Mouse (Mus musculus): Measurements from ENCODE around the gene Anks1.

- TF ChIP-seq MAFK (IDR thresholded peaks at IDR 0.05; ENCODE audit: insufficient read depth, low read depth, low read length) (no peak), ZNF384 (IDR thresholded peaks at IDR 0.05; ENCODE audit: low read depth, low read length) (no peak), CHD2 (IDR thresholded peaks at IDR 0.05; ENCODE audit: low read depth, low read length) (no peak), HCFC1 (IDR thresholded peaks at IDR 0.05; ENCODE audit: borderline replicate concordance, insufficient read depth, low read length) (no peak)
Measured at GRCm38 (mm10) chr17:27976266-27976665, 67.2 kb downstream of the Anks1 start.
